Mouse (Mus musculus) ES-Bruce4 (cell line): ENCODE results near the gene Nrarp.

Experiments
- CTCF ChIP-seq: IDR thresholded peaks from one replicate; pipeline ENCODE4 v1.8.1; 2011; ENCODE audit warnings: low read depth, low read length
- POLR2A ChIP-seq: IDR thresholded peaks from one replicate; pipeline ENCODE4 v1.8.1; 2011; ENCODE audit warnings: low read length; ENCODE audit not compliant: insufficient read depth

DNA sequence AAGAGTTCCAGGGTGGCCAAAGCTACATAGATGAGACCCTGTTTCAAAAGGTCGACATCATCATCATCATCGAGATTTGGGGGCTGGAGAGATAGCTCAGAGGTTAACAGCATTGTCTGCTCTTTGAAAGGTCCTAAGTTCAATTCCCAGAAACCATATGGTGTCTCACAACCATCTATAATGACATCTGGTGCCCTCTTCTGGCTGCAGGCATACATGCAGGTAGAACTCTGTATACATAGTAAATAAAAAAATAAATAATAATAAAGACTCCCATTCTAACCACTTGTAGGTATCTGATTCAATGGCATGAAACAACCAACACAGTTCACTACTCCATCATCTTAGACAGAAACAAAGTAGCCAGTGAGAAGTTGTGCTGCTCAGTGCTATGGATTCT is 23.6 kb upstream of the Nrarp start:
- TF ChIP-seq CTCF (no peak), POLR2A (no peak)
